Mouse (Mus musculus): ENCODE results near the gene Psmd4. TPM values are rescaled to one million over a fixed set of nuclear protein-coding genes. Genes with fewer than 3 reads are reported as not detected.

Psmd4 gene
- total and polyA plus RNA-seq, 3 experiments = 119 to 140 (median 121) TPM

DNA sequence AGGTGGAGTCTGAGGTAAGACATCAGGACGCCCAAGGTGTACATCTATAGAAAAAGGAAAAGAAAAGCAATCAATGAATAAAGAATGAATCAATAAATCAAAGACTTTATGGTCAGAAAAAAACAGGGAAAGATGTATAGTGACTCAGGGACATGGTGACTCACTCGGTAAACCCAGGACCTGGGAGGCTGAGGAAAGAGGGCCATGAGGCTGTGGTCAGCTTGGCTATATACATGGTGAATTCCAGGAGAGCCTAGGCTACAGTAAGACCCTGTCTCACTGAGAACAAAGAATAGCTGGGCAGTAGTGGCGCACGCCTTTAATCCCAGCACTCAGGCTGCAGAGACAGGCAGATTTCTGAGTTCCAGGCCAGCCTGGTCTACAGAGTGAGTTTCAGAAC is 21.3 kb upstream of the Psmd4 start:
- Histone ChIP-seq H3K4me1 (ENCODE audit: control insufficient read depth, insufficient read depth, low read length) (no peaks in the 10 kb centered on the region), H3K27me3 (ENCODE audit: control insufficient read depth, insufficient read depth, low read length) (no peaks in the 10 kb centered on the region), H3K36me3 (ENCODE audit: control insufficient read depth, insufficient read depth, low read length) (no peaks in the 10 kb centered on the region), H3K79me2 (replicated peaks; ENCODE audit: control insufficient read depth, insufficient read depth, low read length) (no peaks in the 10 kb centered on the region), H3K27ac (no peak overlapping the region), H3K9ac (ENCODE audit: low read depth, low read length) (no peak overlapping the region), H3K4me3 (no peak overlapping the region)
- no peak for DNase-seq
- TF ChIP-seq EP300 (IDR thresholded peaks at IDR 0.05; ENCODE audit: insufficient read depth, low read depth, low read length) = no peak
- no peak for TF ChIP-seq CTCF (IDR thresholded peaks at IDR 0.05)
- no peak for TF ChIP-seq POLR2A (IDR thresholded peaks at IDR 0.05; ENCODE audit: insufficient read depth, low read depth, low read length)
- intact Hi-C loops (cut with DNase I) = no loop called here
- 97% methylated on average over 4 of the region's 4 CpGs for WGBS

DNA sequence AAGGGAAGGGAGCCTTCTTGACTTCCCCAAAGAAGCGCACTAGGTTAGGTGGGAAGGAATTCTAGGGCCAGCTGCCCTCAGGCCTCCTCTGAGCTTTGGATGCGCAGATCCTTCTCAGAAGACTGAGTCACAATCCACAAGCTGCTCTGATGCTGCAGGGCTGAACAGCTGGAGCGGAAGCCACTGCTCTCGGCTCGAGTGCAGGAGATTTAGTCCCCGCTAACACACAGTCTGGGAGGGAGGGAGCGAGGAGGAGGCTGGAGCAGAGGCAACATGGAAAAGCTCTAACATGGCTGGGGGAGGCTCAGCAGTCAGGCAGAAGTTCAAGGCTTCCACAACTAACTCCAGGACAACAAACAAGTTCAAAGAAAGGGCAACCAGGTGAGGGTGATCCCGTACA is 15.7 kb upstream of the Psmd4 start:
- Histone ChIP-seq H3K79me2 (replicated peaks; ENCODE audit: control insufficient read depth, insufficient read depth, low read length) (no peaks in the 10 kb centered on the region), H3K27me3 (ENCODE audit: control insufficient read depth, insufficient read depth, low read length) (no peaks in the 10 kb centered on the region), H3K9ac (ENCODE audit: low read depth, low read length) (no peak overlapping the region), H3K4me3 (no peak overlapping the region), H3K27ac (no peak overlapping the region), H3K36me3 (ENCODE audit: control insufficient read depth, insufficient read depth, low read length) (no peaks in the 10 kb centered on the region), H3K4me1 (ENCODE audit: control insufficient read depth, insufficient read depth, low read length) (no peaks in the 10 kb centered on the region)
- TF ChIP-seq CTCF (IDR thresholded peaks at IDR 0.05) (no peak), EP300 (IDR thresholded peaks at IDR 0.05; ENCODE audit: insufficient read depth, low read depth, low read length) (no peak), POLR2A (IDR thresholded peaks at IDR 0.05; ENCODE audit: insufficient read depth, low read depth, low read length) (no peak)
- intact Hi-C loops (cut with DNase I) = no loop called here
- no peak for DNase-seq
- WGBS = 76% methylated on average over 8 of the region's 8 CpGs

DNA sequence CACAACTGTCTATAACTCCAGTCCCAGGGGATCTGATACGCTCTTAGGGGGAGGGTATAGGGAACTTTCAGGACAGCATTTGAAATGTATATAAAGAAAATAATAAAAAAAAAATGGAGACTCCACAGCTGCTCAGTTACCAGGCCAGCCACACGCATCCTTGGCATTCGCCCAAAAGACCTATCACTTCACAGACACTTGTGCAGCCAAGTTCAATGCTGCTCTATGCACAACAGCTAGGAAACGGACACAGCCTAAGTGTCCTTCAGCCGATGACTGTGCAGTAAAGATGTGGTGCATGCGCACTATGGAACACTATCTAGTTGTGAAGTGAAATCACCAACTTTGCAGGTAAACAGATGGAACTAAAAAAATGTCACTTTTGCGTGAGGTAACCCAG is 13.9 kb upstream of the Psmd4 start:
- intact Hi-C loops (cut with DNase I) = no loop called here
- no peak for DNase-seq
- no peaks in the 10 kb centered on the region for H3K79me2 ChIP-seq (replicated peaks; ENCODE audit: control insufficient read depth, insufficient read depth, low read length)
- H3K27me3 ChIP-seq (ENCODE audit: control insufficient read depth, insufficient read depth, low read length) = no peaks in the 10 kb centered on the region
- WGBS = 67% methylated on average over 7 of the region's 7 CpGs
- no peaks in the 10 kb centered on the region for H3K36me3 ChIP-seq (ENCODE audit: control insufficient read depth, insufficient read depth, low read length)
- no peaks in the 10 kb centered on the region for H3K4me1 ChIP-seq (ENCODE audit: control insufficient read depth, insufficient read depth, low read length)
- no peak overlapping the region for H3K4me3 ChIP-seq
- no peak overlapping the region for H3K9ac ChIP-seq (ENCODE audit: low read depth, low read length)
- TF ChIP-seq EP300 (IDR thresholded peaks at IDR 0.05; ENCODE audit: insufficient read depth, low read depth, low read length) = no peak
- no peak for TF ChIP-seq CTCF (IDR thresholded peaks at IDR 0.05)
- no peak for TF ChIP-seq POLR2A (IDR thresholded peaks at IDR 0.05; ENCODE audit: insufficient read depth, low read depth, low read length)
- no peak overlapping the region for H3K27ac ChIP-seq

DNA sequence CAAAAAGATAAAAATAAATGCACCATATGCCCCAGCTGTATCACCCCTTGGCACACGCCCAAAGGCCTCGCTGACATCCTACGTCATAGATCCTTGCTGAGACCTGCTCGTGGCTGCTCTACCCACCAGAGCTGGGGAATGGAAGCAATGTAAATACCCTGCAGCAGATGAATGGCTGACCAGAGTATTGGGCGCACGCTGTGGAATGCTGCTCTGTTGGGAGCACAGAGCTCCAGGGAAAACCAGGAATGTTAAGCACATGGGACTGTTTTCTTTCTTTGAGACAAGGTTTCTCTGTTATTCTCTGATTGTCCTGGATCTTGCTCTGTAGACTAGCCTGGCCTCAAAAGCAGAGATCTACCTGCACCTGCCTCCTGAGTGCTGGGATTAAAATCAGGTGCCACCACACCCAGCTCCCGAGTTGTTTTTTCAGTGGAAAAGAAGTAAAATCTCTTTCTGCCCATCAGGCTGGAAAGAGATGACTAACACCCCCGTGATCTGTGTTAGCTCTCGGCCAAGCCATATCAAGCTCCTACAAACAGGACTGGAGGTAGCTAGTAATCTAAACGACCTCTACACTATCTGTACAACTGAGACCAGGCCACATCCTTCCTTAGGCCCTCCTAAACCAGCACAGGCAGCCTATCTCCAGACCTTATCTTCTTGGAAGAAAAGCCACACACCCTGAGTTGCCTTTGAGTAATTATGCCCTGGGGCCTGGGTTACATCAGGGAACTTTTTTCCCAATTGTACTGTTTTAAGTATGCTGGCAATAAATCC is 12.3 kb upstream of the Psmd4 start:
- no peak for TF ChIP-seq EP300 (IDR thresholded peaks at IDR 0.05; ENCODE audit: insufficient read depth, low read depth, low read length)
- TF ChIP-seq CTCF (IDR thresholded peaks at IDR 0.05) = no peak
- TF ChIP-seq POLR2A (IDR thresholded peaks at IDR 0.05; ENCODE audit: insufficient read depth, low read depth, low read length) = no peak
- H3K4me1 ChIP-seq (ENCODE audit: control insufficient read depth, insufficient read depth, low read length) = no peaks in the 10 kb centered on the region
- H3K27me3 ChIP-seq (ENCODE audit: control insufficient read depth, insufficient read depth, low read length) = no peaks in the 10 kb centered on the region
- no peaks in the 10 kb centered on the region for H3K36me3 ChIP-seq (ENCODE audit: control insufficient read depth, insufficient read depth, low read length)
- H3K79me2 ChIP-seq (replicated peaks; ENCODE audit: control insufficient read depth, insufficient read depth, low read length) = no peaks in the 10 kb centered on the region
- H3K9ac ChIP-seq (ENCODE audit: low read depth, low read length) = no peak overlapping the region
- WGBS = 22% methylated on average over 10 of the region's 10 CpGs
- intact Hi-C loops (cut with DNase I) = no loop called here
- no peak overlapping the region for H3K27ac ChIP-seq
- no peak overlapping the region for H3K4me3 ChIP-seq
- DNase-seq = no peak

DNA sequence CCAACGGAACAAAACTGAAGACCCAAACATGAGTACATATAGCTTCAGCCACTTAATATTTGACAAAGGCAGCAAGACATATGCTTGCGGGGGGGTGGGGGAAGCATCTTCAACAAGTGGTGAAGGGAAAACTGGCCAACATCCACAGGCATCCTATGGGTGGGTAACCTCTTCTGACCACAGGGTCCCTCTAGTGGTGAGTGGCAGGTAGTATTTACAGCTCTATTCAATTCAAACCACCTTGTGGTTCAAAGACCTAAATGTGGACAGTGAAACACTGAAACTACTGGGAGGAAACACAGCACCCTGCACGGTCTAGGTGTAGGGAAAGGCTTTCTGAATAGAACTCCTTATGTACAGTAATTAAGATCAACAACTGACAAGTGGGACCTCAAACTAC is 11.3 kb upstream of the Psmd4 start:
- no peak overlapping the region for H3K4me3 ChIP-seq
- H3K4me1 ChIP-seq (ENCODE audit: control insufficient read depth, insufficient read depth, low read length) = no peaks in the 10 kb centered on the region
- H3K9ac ChIP-seq (ENCODE audit: low read depth, low read length) = no peak overlapping the region
- no peak for DNase-seq
- 37% methylated on average over 3 of the region's 3 CpGs for WGBS
- TF ChIP-seq EP300 (IDR thresholded peaks at IDR 0.05; ENCODE audit: insufficient read depth, low read depth, low read length) (no peak), CTCF (IDR thresholded peaks at IDR 0.05) (peak; percentile 81)
- no peaks in the 10 kb centered on the region for H3K27me3 ChIP-seq (ENCODE audit: control insufficient read depth, insufficient read depth, low read length)
- no peak overlapping the region for H3K27ac ChIP-seq
- H3K36me3 ChIP-seq (ENCODE audit: control insufficient read depth, insufficient read depth, low read length) = no peaks in the 10 kb centered on the region
- intact Hi-C loops (cut with DNase I) = no loop called here
- no peaks in the 10 kb centered on the region for H3K79me2 ChIP-seq (replicated peaks; ENCODE audit: control insufficient read depth, insufficient read depth, low read length)

DNA sequence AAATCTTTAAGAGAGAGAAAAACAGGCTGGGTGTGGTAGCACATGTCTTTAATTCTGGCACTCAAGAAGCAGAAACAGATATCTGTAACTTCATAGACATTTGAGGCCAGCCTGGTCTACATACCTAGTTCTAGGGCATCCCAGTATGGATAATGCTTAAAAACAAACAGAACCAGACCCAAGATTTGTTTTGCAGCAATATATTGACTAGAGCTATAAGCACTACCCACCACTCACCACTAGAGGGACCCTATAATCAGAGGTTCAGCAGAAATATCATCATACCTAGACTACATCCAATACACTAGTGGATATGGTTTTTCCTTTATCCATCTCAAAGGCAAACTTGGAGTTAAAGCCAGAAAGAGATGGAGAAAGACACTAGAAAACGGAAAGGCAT is 10.5 kb upstream of the Psmd4 start:
- no peak for DNase-seq
- Histone ChIP-seq H3K27ac (no peak overlapping the region), H3K4me1 (ENCODE audit: control insufficient read depth, insufficient read depth, low read length) (no peaks in the 10 kb centered on the region), H3K79me2 (replicated peaks; ENCODE audit: control insufficient read depth, insufficient read depth, low read length) (no peaks in the 10 kb centered on the region), H3K27me3 (ENCODE audit: control insufficient read depth, insufficient read depth, low read length) (no peaks in the 10 kb centered on the region), H3K36me3 (ENCODE audit: control insufficient read depth, insufficient read depth, low read length) (no peaks in the 10 kb centered on the region), H3K9ac (ENCODE audit: low read depth, low read length) (no peak overlapping the region), H3K4me3 (no peak overlapping the region)
- 33% methylated on average over 1 of the region's 1 CpGs for WGBS
- TF ChIP-seq CTCF (IDR thresholded peaks at IDR 0.05) (peak; percentile 91), POLR2A (IDR thresholded peaks at IDR 0.05; ENCODE audit: insufficient read depth, low read depth, low read length) (no peak)
- intact Hi-C loops (cut with DNase I) = no loop called here

Measured in heart, adult 2 months (tissue).